Mouse (Mus musculus): ENCODE measurements around the gene Mark3.

DNA sequence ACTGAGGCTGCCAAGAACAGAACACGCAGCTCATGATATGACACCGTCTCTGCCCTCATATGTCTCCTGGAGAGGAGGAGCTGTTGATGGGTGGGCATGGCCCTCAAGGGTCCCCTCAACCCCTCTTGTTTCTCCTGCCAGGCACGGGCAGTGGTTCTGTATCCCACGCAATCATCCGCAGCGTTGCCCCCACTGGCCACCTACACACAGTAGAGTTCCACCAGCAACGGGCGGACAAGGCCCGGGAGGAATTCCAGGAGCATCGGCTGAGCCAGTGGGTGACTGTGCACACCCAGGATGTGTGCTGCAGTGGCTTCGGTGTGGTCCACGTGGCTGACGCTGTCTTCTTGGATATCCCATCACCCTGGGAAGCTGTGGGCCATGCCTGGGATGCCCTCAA, 106.3 kb downstream of the Mark3 start:
- TF ChIP-seq EP300 (IDR thresholded peaks at IDR 0.05) (no peak), CTCF (IDR thresholded peaks at IDR 0.05) (no peak)
